Mouse (Mus musculus) heart, postnatal 10 days (tissue): ENCODE data around the gene Hsp90aa1. TPM values are rescaled to one million over a fixed set of nuclear protein-coding genes. Genes with fewer than 3 reads are reported as not detected.
"Not testable (repeated sequence)": the region's sequence is repeated elsewhere in the genome, so short reads cannot be mapped to it uniquely, and the experiment has no call there.

ENCODE experiments used
- DNase-seq, 2 experiments: peaks; one replicate each; pipeline ENCODE4 v3.0.0; 2021
- intact Hi-C: fragments of 180-260 bp; cut with DNase I; formaldehyde crosslinking; loops from one replicate; pipeline ENCODE4 v1.15.1; 2025
- total RNA-seq, 2 experiments: library from RNA; stranded (reverse); gene quantifications; 2 replicates each; pipeline ENCODE4 v1.2.3; 2021

Hsp90aa1 gene
- total RNA-seq: 100 to 1,000 TPM; 176 to 182 TPM

- no peak for DNase-seq
- intact Hi-C loops: loop anchor here (2.0 to 5.0 kb wide), 4 partner anchors 35 to 250 kb away; partner anchors contain the start of gene Mok
Observed at GRCm38 (mm10) chr12:110702556-110702955, at the start of gene Hsp90aa1. TSS of gene Hsp90aa1 (minus strand) at chr12:110702728.

DNA sequence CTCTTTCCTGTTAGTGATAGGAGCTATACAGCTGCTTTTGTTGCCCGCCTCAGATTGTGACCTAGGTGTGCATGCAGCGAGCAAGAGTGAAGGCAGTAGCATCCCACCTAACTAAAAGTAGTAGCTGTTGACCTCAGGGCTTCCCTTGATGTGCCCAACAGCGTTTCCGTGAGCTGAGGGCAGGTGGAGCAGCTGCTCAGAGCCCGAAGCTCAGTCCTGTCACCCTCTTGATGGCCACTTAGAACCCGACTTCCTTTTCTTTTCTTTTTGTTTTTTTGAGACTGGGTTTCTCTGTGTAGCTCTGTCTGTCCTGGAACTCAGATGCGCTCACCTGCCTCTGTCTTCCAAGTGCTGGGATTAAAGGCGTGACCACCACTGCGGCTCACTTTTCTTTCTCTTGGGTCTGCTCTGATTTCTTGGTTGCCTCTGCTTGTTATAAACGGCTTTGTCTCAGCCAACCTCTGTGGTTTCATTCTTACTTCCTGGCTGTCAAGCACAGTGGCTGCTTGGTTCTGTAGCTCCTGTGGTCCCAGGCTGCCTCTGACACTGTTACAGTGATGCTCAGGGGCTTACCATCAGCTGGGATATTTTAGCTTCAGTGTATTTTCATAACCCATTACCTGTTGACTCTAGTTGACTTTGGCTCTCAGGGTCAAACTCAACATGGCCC lies 48.4 kb upstream of the Hsp90aa1 start:
- no peak for DNase-seq
- intact Hi-C loops: no loop called here

GRCm38 (mm10) chr12:110738158-110738921 lies 35.8 kb upstream of the Hsp90aa1 start:
- intact Hi-C loops: loop anchor here (2.0 to 5.0 kb wide), 2 partner anchors 69 to 106 kb away; no protein-coding TSS in a partner anchor
- peak in 1 of 2 experiments; percentile 29 for DNase-seq

GRCm38 (mm10) chr12:110737170-110738157 lies 34.9 kb upstream of the Hsp90aa1 start, which contains the start of gene Wdr20:
TSS of gene Wdr20 (plus strand) at chr12:110737944.
- intact Hi-C loops: loop anchor here (2.0 to 5.0 kb wide), 2 partner anchors 70 to 107 kb away; no protein-coding TSS in a partner anchor
- peak; percentile 99 for DNase-seq

DNA sequence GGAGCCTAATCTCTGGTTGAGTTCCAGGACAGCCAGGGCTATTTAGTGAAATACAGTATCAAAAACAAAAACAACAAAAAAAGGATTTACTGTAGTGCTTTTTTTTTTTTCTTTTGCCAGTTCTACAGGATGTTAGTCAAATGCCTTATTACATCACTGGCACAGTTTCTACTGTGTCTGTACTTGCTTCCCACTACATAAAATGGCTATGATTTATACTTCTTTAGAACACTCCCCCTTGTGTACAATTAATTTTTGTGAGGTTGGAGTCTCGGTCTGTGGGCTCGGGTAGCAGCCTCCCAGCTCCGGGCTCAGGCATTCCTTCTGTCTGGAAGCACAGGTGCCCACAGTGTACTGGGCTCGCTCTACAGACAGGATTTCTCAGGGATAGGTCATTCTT lies 34.1 kb upstream of the Hsp90aa1 start:
- DNase-seq: no peak
- intact Hi-C loops: loop anchor here (5.0 kb wide), 1 partner anchor 71 kb away; no protein-coding TSS in a partner anchor

- intact Hi-C loops, DNase-seq: not testable (repeated sequence)
Observed at GRCm38 (mm10) chr12:110733254-110733653, 30.7 kb upstream of the Hsp90aa1 start.

DNA sequence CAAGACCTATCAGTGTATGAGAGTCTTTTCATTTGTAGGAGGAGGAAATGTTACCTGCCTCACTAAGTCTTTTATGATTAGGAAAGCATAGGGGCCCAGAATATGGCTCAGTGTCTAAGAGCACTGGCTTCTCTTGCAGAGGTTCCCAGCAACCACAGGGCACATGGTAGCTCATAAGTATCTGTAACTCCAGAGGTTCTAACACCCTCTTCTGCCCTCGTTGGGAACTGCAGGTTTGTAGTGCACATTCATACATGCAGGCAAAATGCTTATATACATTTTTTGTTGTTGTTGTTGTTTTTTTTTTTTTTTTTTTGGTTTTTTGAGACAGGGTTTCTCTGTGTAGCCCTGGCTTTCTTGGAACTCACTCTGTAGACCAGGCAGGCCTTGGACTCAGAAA lies 23.9 kb upstream of the Hsp90aa1 start:
- no peak for DNase-seq
- intact Hi-C loops: no loop called here

- DNase-seq: no peak
- intact Hi-C loops: no loop called here
Observed at GRCm38 (mm10) chr12:110725489-110725888, 23.0 kb upstream of the Hsp90aa1 start.

DNA sequence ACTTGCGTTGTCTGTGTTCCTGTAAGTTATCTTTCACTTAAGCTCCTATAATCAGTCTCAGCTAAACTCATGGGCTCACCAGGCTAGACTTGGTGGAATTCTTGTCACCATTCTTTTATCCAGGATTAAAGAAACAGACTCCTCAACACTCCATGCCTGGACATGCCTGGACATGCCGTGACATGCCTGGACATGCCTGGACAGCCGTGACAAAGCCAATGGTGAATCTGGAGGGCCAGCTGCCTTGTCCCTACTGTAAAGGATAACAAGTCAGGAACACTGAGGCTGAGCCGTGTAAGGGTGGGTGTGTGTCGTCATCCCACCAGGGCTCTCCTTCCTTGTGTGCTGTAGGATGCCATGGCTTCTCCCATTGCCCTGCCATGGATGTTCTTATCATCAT lies 22.5 kb upstream of the Hsp90aa1 start:
- intact Hi-C loops: no loop called here
- DNase-seq: no peak

GRCm38 (mm10) chr12:110716004-110716403 lies 13.5 kb upstream of the Hsp90aa1 start:
- intact Hi-C loops: no loop called here

GRCm38 (mm10) chr12:110714215-110714614 lies 11.7 kb upstream of the Hsp90aa1 start:
- no peak for DNase-seq
- intact Hi-C loops: no loop called here

More at GRCm38 (mm10) chr12:110716004-110716403, 13.5 kb upstream of the Hsp90aa1 start:
- DNase-seq: no peak

DNA sequence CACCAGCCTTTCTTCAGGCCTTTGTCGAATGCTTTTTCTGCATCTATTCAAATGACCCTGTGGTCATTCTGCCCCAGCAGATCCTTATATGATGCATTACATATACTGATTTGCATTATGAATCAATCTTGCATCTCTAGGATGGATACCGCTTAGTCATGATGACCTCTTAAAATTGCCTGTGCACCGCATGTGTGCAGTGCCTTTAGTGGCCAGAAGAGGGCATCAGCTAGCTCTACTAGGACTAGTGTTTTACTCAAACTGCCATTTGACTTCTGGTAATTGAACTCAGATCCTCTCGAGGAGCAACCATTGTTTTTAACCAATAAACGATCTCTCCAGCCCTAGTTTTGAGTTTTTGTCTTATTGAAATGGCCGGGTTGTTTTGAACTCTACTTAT lies 11.3 kb upstream of the Hsp90aa1 start:
- intact Hi-C loops: no loop called here
- DNase-seq: no peak

DNA sequence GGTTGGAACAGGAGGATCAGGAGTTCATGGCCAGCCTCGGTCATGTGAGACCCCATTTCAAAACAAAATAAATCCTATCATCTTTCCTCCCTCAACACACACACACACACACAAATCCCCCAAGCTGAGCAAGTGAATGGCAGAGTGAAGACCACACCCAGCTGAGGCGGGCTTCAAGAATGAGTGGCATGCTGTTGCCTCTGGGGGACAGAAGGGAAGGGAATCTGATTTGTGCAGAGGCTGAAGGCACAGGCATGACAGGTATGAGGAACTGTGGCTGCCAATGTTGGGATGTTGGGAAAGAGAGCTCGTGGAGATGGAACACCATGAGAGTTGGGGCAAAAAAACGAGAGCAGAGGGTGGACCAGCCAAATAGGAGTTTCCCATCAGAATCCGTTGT lies 8.7 kb upstream of the Hsp90aa1 start:
- no peak for DNase-seq
- intact Hi-C loops: no loop called here

- no peak for DNase-seq
- intact Hi-C loops: no loop called here
Observed at GRCm38 (mm10) chr12:110707451-110707850, 4.9 kb upstream of the Hsp90aa1 start.

DNA sequence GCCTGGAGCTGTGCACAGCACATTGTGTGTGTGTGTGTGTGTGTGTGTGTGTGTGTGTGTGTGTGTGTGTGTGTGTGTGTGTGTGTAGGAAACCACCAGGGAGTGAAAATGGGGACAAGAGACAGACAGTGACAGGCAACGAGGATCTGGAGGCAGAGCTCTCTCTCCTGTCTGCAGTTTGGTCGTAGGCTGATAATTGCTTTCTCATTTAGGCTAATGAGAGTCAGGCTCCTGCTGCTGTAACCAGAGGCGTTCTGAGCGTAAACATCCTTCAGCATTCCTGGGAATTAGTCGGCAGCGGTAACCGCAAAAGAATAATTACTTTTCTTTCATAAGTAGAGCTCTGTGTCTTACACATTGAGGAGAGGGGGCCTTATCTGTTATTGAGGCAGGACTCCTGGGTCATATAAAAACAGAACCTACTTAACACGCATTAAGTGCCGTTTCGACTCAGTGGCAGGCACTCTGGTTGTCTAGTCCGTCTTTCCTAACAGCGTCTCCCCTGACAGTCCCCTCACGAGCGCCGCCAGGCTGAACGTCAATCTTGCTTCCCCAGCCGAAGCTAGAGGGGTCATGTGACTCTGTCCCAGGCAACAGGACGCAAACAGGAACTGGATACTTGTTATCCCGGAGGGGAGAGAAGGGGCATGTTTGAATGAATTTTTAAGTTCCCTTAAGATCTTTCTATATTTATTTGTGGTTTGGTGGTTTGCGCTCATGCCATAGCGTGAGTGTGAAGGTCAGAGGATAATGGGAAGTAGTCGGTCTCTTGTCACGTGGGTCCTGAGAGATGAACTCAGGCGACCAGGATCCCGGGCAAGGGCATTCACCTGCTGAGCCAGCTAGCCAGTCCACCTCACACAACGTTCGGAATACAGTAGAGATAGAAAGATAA lies 4.1 kb upstream of the Hsp90aa1 start:
- intact Hi-C loops: no loop called here
- DNase-seq: peak; percentile 73 to 77

DNA sequence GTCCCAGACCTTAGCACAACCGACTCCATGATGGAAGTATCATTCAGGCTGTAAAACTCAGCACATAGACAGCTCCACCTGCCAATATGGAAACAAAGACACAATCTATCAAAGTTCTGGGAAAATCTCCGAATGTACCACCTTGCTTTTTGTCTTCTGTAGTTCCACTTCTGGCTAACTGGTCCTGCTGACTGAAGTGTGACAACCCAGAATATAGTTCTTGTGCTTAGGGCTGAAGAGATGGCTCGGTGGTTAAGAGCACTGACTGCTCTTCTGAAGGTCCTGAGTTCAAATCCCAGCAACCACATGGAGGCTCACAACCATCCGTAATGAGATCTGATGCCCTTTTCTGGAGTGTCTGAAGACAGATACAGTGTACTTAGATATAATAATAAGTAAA lies 2.9 kb upstream of the Hsp90aa1 start:
- DNase-seq, intact Hi-C loops: not testable (repeated sequence)

GRCm38 (mm10) chr12:110703682-110704081 lies 1.2 kb upstream of the Hsp90aa1 start:
- DNase-seq: no peak
- intact Hi-C loops: loop anchor here (1.0 to 5.0 kb wide), 5 partner anchors 36 to 286 kb away; partner anchors contain the start of gene Mok

DNA sequence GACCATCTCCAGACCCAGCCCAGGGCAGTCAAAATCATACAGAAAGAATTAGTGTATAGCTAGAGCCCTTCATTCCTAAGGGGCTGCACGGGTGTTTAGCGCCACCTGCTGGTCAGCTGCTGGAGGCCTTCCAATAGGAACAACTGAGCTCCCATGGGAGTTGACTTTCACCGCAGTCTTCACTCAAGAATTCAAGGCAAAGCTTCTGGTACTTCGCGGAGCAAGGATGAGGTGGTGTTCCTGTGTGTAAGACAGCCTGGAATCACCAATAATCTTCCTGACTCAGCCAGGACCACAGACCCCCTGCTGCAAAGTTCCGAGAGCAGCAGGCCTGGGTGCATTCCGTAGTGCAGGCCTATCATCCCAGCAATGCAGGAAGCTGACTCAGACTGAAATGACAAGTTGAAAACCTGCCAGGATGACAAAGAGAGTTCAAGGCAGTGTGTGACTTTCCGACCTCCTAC lies 512 bp upstream of the Hsp90aa1 start:
- intact Hi-C loops: loop anchor here (1.0 to 5.0 kb wide), 5 partner anchors 36 to 286 kb away; partner anchors contain the start of gene Mok
- peak; percentile 91 to 95 for DNase-seq

- DNase-seq: not testable (repeated sequence)
- intact Hi-C loops: loop anchor here (5.0 kb wide), 3 partner anchors 34 to 249 kb away; partner anchors contain the start of gene Mok
Observed at GRCm38 (mm10) chr12:110701363-110701762, 1.2 kb downstream of the Hsp90aa1 start.
